Mouse (Mus musculus) spleen, adult 18-20 months (tissue): ENCODE measurements around the gene Lif.

Experiments
- DNase-seq, 2 experiments: peaks; one replicate each; pipeline ENCODE4 v3.0.0; 2022; ENCODE audit warnings: mixed read lengths in 2 of 2

The Lif gene

DNA sequence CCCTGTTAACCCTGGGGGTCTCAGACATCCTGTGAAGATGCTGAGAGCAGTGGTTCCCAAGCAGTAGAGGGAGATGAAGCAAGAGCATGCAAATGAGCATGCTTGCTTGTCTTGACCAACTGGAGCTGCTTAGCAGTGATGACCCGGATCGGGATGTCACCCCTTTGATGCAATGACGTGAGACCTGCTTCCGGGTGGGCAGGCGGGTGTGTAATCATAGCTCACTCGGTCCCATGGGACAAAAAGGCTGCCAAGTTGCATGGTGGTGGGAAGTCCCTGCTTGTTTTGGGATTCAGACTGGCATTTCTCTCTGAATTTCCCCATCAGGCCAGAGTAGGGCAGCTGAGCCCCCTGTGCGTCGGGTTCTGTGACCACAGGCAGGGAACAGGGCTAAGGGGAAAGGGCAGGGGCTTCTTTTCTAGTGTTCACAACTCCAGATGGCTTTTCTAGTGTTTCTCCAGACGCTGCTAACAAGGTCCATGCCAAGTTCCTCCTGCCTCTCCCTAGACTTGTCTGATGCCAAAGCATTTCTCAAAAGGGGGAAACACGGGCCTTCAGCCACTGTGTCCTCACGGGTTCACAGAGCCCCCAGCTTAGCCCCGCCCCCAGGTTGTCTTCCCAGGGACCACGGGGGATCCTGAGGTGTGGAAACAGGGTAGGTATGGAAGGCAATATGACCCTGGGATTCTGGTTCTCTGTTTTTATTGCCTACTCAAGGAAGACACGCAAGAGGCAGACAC is 42.5 kb downstream of the Lif start:
- DNase-seq = no peak

DNA sequence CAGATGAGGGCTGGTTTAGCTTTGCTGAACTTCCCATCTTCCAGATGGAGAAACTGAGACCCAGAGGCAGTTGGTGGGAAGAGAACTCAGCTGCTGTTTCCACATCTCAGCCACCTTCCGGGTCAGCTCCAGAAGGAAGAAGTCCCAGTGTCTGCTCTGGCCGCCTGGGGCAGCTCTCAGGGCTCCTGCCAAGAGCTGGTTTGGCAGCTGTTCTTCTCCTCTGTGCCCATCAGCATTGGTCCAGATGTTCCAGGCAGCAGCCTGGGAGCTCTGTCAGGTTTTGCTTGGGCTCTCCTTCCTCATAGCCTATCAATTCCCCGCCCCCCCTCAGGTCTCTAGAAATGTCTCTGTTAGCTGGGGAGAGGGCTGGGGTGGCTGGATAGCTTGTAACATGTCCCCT is 43.3 kb downstream of the Lif start:
- no peak for DNase-seq

DNA sequence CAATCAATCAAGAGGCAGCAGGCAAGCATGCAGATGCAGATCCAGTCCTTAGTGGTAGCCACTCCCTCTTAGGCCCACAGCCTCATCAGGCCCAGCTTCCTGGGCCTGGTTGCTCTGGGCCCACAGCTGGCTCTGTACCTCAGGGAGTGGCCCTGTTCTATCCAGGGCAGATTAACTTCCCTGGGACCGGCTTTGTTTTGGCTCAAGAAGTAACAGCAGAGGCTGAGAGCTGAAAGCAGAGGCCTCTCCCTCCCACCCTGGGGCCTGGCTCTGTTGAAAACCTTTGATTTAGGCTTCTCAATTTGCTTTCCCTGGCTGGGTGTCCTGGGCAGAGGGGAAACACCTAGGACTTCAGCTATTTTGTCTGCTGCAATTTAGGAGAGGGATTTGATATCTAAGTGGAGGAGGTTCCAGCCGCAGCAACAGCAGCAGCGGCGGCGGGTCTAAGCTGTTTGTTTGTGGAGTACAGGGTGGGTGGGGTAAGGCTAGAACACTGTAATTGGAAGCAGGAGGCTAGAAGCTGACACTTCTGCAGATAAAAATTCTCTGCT is 45.1 kb downstream of the Lif start:
- DNase-seq = no peak

DNA sequence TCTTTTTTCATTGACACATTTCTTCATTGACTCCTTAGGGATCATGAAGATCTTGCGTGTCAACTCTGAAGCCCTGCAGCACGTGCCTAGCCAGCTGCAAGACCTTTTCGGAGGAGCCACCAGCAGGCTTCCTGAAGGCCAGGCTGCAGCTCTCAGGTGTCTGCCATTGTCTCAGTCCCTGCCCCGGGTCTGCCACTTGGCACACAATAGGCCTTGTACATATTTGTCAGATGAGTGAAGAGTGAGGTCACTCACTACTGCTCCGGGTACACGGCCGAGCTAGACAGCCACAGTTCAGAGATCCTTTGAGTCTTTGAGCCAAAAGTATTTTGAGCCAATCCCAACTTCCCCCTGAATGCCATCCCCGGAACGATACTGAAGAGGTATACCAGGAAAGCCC is 45.7 kb downstream of the Lif start:
- no peak for DNase-seq

DNA sequence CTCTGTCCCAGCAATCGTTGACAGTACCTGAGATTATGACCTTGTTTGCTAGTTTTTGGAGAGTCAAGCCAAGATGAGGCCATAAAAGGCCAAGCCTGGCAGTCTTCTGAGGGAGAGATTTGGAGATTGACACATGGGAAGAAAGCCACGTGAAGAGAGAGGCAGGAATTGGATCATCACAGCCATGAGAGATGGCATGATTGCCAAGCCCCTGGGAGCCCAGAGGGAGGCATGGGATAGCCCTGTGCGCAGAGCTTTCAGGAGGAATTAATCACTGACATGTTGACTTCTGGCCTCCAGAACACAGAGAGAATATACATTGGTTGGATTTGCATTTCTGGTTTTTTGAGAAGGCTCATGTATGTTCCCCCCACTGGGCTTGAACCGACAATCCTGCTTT is 46.8 kb downstream of the Lif start:
- no peak for DNase-seq

DNA sequence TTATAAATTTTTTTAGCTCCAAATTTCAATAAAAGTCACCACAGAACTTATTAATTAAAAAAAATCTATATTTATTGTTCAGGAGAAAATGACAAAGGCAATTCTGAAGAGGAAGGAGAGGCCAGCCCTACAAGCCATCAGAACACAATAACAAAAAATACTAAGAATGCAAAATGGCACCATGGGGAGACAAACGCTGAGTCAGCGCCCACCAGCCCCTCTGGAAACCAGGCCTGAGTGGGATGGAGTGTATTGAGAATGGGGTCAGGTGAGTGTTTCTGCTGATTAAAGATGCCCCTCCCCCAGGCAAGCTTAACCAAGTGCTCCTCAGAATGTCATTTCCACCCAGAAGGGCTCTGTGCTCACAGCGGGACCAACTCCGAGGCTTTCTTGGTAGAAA is 47.7 kb downstream of the Lif start:
- no peak for DNase-seq

DNA sequence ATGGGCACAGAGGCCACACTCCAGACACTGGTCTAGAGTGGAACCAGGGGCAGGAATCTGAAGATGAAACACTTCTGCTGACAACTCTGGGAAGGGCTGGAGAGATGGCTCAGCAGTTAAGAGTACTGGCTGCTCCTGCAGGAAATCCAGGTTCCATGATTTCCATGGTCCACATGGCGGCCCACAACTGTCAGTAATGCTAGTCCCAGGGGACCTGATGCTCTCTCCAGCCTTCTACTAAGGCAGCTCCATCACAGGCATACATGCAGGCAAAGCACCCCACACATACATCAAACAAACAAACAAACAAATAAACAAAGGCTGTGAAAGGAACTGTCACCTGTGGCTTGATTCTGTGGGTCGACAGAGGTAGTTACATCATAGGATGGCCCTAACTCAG is 48.7 kb downstream of the Lif start:
- DNase-seq = no peak

DNA sequence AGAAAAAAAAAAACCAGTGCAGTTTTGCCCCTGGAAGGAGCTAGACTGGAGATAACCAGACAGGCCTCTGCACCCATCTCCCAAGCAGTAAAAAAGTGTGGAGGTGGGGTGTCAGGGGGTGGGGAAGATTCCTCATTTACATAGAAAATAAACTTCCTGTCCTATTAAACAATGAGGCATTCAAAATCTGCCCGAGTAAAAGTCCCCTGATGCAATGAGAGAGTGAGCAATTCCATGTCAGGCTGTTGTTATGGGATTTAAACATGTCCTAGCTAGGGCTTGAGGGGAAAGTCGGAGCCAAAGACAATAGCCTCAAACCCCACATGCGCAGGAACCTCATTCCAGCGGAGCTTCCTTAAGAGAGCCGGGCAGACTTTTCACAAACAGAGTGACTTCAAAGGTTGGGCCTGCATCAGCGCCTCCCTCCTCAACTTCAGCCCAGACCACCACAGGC is 50.7 kb downstream of the Lif start:
- DNase-seq = no peak

DNA sequence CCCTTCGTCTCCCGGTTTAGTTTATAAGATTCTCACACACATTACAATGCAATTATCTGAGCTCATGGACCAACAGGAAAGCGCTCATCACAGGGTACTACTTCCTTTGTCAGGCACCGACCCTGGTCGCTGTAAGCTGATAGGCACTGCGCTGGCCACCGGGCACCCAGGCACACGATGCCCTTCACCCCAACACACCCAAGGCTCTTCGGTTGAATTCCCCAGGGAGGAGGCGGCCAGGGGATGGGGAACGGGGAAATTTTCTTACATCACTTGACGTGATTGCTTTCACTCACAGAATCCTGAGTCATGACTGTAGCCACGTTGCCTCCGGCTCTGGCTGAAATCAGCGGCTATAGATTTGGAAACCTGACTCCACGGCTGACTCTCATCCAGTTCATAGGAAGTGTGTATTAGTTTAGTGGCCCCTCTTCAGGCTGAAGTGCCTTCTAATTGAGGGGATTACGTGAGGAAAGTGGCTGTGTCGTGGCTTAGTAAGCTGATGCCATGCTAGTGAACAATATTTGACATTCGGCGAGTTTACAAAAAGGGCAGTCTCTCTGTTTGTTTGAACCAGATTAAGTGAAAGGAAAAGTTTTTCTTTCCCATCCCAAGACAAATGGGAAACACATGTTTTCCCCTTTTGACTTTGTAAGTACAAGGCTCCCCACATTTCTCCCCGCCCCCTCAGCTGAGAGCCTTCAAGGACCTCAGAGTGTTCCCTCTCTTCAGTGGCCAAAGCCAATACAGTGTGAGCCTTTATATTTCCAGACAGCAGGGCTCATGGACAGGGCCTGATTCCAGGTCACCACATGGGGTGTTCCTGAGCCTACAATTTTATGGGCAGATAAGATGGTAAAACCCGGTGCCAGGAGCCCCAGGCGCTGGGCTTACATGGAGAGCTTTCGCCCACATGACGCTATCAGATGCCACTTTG is 51.4 kb downstream of the Lif start:
- DNase-seq = no peak

DNA sequence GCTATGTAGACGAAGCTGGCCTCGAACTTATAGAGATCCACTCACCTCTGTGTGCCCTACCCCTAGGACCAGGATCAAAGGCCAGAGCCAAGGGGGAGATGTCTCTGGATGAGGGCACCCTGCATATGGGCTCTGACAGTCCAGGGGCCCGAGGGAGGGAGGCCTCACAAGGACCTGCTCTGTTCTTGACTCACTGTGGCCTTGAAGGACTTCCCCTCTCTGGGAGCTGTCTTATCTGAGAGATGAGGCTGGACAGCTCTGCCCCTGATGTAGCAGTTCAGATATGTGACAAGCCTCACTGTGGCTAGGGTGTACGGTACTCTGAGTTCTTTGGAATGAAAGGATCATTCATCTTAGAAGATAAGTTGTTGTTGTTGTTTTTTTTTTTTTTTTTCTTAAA is 52.3 kb downstream of the Lif start:
- DNase-seq = no peak

DNA sequence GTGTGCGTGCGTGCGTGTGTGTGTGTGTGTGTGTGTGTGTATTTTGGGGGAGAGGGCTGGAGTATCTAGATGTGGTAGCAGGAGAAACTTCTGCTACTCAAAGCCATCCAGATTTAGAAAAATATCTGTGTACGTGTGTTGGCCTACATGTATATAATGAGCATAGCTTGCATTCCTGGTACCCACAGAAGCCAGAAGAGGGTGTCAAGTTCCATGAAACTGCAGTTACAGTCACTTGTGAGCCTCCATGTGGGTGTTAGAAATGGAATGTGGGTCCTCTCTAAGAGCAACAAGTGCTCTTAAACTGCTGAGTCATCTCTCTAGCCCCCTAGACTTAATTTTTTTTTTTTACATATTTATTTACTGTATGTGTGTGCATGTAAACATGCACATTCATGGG is 53.0 kb downstream of the Lif start:
- DNase-seq = no peak

DNA sequence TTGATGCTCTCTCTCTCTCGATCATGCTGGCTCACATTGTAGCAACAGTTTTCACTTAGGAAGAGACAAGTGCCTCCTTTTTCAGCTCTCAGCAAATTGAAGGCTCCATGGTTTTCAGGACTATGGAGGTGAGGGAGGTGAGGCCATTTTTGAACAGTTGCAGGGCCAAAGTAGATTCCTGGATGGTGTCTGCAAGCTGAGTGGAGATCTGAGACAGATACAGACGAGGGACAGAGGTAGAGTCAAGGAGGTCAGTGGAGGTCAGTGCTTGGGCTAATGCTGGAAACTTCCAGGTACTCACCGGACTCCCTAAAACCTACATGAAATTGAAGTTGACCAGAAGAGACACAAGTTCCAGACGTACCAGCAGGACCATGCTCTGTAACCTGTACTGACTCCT is 54.8 kb downstream of the Lif start:
- no peak for DNase-seq

DNA sequence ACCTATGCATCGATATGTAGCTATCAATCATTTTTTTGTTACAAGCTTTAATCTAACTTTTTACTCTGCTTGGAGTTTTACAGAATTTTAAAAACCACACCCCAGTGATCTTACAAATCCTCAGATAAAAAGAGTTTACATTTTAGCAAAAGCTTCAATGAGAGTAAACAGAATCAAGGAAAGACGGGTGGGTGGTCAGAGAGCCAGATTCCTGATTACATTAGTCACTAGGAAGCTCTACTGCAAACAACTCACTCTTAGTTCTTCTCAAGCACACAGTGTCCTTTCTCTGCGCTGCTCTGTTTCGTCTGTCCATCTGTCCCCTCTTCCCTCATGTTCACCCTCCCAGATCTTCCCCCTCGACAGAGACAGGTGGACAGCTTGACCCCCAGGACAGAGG is 59.9 kb downstream of the Lif start:
- DNase-seq = no peak

DNA sequence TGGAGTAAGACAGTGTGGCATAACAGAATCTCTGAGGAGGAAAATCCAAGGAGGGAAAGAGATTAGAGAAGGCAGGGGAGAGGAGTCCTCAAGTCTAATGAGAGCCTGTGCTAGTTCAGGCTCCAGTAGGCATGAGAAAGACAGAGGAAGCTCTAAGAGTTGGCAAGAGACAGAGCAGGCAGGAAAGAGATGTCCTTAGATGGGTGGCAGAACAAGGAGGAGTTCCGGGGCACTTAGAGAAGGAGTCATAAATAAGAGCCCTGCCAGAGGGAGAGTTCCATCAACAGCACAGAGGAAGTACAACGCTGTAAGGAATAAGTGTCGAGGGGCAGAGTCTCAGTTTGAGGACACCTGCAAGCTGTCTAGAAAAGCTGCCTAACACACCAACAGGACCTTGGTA is 60.7 kb downstream of the Lif start:
- no peak for DNase-seq

DNA sequence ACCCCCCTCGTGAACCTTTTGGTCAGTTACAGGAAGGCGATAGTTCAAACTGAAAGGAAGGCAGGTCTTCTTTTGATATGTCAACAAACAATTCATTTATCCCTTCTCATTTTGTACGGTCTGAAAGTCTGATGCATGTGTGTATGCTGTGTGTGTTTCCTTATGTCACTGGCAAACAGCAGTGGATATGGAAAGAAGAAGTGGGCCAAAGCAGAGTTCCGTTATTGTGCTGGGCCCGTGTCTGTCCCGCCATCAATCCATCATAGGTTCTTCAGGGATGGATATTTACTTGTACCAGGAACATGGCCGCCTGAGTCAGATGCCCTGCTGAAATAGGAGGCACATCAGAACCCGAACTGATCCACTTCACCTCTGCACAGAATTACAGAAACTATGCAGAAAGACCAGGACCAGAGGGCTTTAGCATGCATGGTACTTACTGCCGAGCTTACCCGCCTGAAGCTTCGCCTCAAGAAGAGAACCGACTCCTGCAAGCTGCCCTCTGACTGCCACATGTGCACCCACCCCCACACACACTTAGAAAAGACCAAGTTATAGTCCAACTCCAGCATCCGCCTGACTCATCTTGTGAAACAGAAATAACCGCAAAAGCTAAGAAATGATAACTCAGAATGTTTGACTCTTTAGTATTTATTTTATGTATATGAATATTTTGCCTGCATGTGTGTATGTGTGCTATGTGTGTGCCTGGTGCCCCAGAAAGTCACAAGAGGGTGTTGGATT is 62.0 kb downstream of the Lif start:
- DNase-seq = no peak

DNA sequence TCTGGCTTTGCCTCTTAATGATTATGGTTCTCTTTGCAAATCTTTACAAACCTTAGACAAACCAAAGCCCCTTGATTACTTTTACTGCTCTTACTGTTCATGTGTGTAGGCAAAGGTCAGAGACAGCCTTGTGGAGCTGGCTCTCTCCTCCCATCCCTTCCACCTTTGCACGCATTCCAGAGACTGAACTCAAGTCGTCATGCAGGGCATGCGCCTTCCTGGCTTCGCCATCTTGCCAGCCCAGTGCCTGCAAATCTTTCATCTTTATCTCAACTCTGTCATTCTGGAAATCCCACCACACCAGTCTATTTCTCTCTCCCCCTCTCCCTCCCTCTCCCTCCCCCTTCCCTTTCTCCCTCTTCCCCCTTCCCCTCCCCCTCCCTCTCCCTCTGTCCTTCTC is 63.5 kb downstream of the Lif start:
- no peak for DNase-seq
